Mouse (Mus musculus) midbrain, embryonic 13.5 days (tissue): Measurements from ENCODE around the gene Slc12a5. TPM values are rescaled to one million over a fixed set of nuclear protein-coding genes. Genes with fewer than 3 reads are reported as not detected.

Experiments
- ATAC-seq: fragments of 200-750 bp; cut with Nextera tagmentation; 2 replicates; pipeline ENCODE4 v1.8.0; 2017; ENCODE audit warnings: mild to moderate bottlenecking, moderate TSS enrichment, moderate library complexity
- H3K27ac ChIP-seq: fragments of 300-500 bp; sonication (generic); 2 replicates; pipeline ENCODE4 v1.5.1; 2015; ENCODE audit warnings: inconsistent platforms, mild to moderate bottlenecking, moderate library complexity
- H3K27me3 ChIP-seq: fragments of 300-500 bp; sonication (generic); 2 replicates; pipeline ENCODE4 v1.6.1; 2015; ENCODE audit warnings: mild to moderate bottlenecking, inconsistent platforms
- H3K36me3 ChIP-seq: fragments of 300-500 bp; sonication (generic); 2 replicates; pipeline ENCODE4 v1.6.1; 2015; ENCODE audit warnings: mild to moderate bottlenecking, inconsistent platforms
- H3K4me1 ChIP-seq: fragments of 300-500 bp; sonication (generic); replicated peaks from 2 replicates; pipeline ENCODE4 v1.6.1; 2015; ENCODE audit warnings: inconsistent platforms
- H3K4me2 ChIP-seq: fragments of 300-500 bp; sonication (generic); replicated peaks from 2 replicates; pipeline ENCODE4 v1.6.1; 2015; ENCODE audit warnings: moderate library complexity, mild to moderate bottlenecking, inconsistent platforms
- H3K4me3 ChIP-seq: fragments of 300-500 bp; sonication (generic); replicated peaks from 2 replicates; pipeline ENCODE4 v1.5.1; 2015; ENCODE audit warnings: mild to moderate bottlenecking, inconsistent platforms
- H3K9ac ChIP-seq: fragments of 300-500 bp; sonication (generic); replicated peaks from 2 replicates; pipeline ENCODE4 v1.6.1; 2015; ENCODE audit warnings: mild to moderate bottlenecking, inconsistent platforms
- H3K9me3 ChIP-seq: fragments of 300-500 bp; sonication (generic); 2 replicates; pipeline ENCODE4 v1.6.1; 2016; ENCODE audit warnings: mild to moderate bottlenecking, inconsistent platforms
- WGBS: fragments of 180-500 bp; shearing (Covaris S2); methylation state at CpG from one replicate; pipeline ENCODE4 v1.1.7; 2015; 5-methylcytosine and 5-hydroxymethylcytosine counted together
- polyA plus RNA-seq: library from polyadenylated mRNA; unstranded; fragments of >200 nt; fragmentation: Nextera tagmentation; extraction: Ambion mirVana; gene quantifications from 2 replicates; pipeline ENCODE4 v1.2.1, GENCODE M21; 2015

The Slc12a5 gene
- polyA plus RNA-seq, 1 experiment from 2014 or later: 19.7 TPM

DNA sequence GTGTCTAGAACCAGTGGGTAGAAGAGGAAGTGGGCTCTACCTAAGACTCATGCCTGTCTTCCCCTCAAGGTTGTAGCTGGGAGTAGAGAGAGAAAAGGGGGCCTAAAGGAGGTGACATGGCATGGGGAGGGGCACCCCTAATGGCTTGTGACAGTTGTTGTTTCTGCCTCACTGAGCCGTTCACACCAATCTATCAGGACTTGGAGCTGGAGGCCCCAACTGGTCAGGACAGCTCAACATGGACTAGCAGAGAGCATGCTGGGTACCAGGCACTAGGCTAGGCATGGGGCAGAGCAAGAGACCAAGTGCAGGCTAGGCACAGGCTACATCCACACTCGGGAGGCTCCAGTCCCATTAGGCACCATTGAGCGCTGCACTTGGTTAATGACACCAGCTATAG lies 30.5 kb downstream of the Slc12a5 start:
- Histone ChIP-seq H3K27me3 (peaks cover 2% of the 10 kb centered on the region), H3K36me3 (0 out of 2 replicates have a peak, but pooled peaks cover 23% of the 10 kb centered on the region), H3K4me3 (no peak overlapping the region), H3K4me1 (0 out of 2 replicates have a peak, but pooled peaks cover 6% of the 10 kb centered on the region), H3K27ac (no peak overlapping the region), H3K4me2 (no peak overlapping the region), H3K9ac (no peak overlapping the region), H3K9me3 (no peaks in the 10 kb centered on the region)
- ATAC-seq: no peak
- 77% methylated on average over 3 of the region's 3 CpGs for WGBS

DNA sequence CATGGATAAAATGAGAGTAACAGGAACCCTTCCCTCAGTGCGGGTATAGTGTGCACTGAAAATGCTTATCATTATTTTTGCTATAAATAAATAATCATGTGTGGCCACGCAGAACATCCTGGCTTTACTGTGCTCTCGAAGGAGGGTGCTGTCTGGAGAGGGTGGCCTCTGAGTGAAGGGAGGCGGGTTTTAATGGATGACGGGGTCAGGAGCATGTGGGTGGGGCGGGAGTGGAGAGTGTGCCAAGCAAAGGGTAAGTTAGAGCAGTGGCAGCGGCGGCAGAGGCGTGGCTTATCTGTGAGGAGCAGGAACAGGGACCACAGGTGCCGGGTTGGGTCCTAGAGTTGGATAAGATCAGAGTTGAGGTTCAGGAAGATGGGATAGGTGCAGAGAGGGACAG lies 31.2 kb downstream of the Slc12a5 start:
- no peak overlapping the region for H3K27ac ChIP-seq
- no peak overlapping the region for H3K9ac ChIP-seq
- H3K36me3 ChIP-seq: 0 out of 2 replicates have a peak, but pooled peaks cover 17% of the 10 kb centered on the region
- H3K4me2 ChIP-seq: no peak overlapping the region
- peaks cover 6% of the 10 kb centered on the region; the same call in 1 of the 2 replicates for H3K4me1 ChIP-seq
- ATAC-seq: no peak
- 54% methylated on average over 10 of the region's 10 CpGs for WGBS
- H3K27me3 ChIP-seq: peaks cover 9% of the 10 kb centered on the region
- no peaks in the 10 kb centered on the region for H3K9me3 ChIP-seq
- no peak overlapping the region for H3K4me3 ChIP-seq

DNA sequence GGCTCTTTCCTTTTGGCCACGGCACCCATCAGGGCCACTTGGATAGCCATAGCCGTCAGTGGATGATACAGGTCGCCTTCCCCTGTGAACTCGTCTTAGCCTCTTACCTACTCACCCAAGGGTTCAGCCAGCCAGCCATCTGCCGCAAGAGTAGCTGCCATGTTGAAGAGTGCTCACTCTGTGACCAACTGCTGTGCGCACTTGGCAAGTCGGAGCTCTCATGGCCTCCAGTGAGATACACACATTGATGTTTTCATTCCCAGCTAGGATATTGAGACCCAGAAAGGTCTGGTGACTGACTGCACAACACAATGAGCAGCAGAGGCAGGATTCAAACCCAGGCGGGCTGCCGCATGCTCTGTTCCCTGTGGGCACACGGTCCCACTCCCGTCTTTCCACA lies 33.6 kb downstream of the Slc12a5 start:
- no peak overlapping the region for H3K4me3 ChIP-seq
- H3K27me3 ChIP-seq: peaks cover 32% of the 10 kb centered on the region
- no peak overlapping the region for H3K9ac ChIP-seq
- WGBS: 89% methylated on average over 11 of the region's 11 CpGs
- no peak overlapping the region for H3K4me2 ChIP-seq
- H3K9me3 ChIP-seq: no peaks in the 10 kb centered on the region
- no peak for ATAC-seq
- peaks cover 27% of the 10 kb centered on the region for H3K36me3 ChIP-seq
- no peak overlapping the region for H3K27ac ChIP-seq
- H3K4me1 ChIP-seq: peaks cover 26% of the 10 kb centered on the region

DNA sequence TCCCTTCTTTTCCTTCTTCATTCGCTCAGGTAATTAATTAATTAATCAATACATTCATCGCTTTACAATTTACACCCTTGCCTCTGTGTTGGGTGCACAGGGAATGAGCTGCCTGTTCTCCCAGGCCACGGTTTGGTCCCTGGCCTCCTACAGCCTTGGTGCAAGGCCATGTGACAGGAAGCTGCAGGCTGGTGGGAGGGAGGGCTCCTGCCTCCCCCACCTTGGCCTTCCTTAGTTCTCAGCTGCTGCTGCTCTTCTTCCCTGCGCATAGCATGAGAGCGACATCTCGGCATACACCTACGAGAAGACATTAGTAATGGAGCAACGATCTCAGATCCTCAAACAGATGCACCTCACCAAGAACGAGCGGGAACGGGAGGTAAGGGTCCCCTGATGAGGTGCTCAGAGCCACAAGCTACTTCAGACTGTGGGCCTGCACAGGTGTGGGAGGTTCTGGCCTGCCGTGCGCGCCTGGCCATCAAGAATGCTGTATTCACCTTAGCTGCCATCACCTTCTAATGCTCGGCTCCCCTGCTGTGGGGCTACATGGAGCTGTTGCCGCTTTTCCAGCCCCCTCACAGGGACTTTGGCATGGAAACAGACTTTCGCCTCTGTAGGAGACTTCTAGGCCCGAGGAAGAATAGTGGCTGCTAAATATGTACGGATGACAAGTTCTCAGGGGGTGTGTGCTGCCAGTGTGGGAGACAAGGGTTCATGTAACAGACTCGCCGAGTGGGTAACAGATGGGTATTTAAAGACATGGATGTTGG lies 34.2 kb downstream of the Slc12a5 start:
- H3K27me3 ChIP-seq: peaks cover 37% of the 10 kb centered on the region
- H3K27ac ChIP-seq: no peak overlapping the region

DNA sequence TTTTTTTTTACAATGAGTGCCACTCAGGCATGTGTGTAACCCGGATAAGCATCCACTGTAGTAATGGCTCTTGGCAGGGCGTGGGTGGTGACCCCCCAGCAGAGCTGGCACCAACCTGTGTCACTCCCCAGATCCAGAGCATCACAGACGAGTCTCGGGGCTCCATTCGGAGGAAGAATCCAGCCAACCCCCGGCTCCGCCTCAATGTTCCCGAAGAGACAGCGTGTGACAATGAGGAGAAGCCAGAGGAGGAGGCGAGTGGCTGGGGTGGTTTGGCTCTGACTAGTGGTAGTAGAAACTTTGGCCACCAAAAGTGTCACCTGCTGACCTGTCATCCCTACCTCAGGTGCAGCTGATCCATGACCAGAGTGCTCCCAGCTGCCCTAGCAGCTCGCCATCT lies 35.4 kb downstream of the Slc12a5 start:
- Histone ChIP-seq H3K4me3 (no peak overlapping the region), H3K27me3 (peaks cover 37% of the 10 kb centered on the region), H3K4me1 (peaks cover 26% of the 10 kb centered on the region), H3K9me3 (no peaks in the 10 kb centered on the region), H3K9ac (no peak overlapping the region), H3K36me3 (peaks cover 42% of the 10 kb centered on the region), H3K27ac (no peak overlapping the region), H3K4me2 (no peak overlapping the region)
- ATAC-seq: no peak
- 59% methylated on average over 10 of the region's 11 CpGs for WGBS

More for the DNA sequence above, 34.2 kb downstream of the Slc12a5 start:
- H3K4me1 ChIP-seq: peaks cover 26% of the 10 kb centered on the region
- no peak overlapping the region for H3K4me3 ChIP-seq
- no peak for ATAC-seq
- WGBS: 57% methylated on average over 21 of the region's 21 CpGs
- H3K4me2 ChIP-seq: no peak overlapping the region
- H3K9ac ChIP-seq: no peak overlapping the region
- H3K36me3 ChIP-seq: peaks cover 34% of the 10 kb centered on the region
- no peaks in the 10 kb centered on the region for H3K9me3 ChIP-seq

DNA sequence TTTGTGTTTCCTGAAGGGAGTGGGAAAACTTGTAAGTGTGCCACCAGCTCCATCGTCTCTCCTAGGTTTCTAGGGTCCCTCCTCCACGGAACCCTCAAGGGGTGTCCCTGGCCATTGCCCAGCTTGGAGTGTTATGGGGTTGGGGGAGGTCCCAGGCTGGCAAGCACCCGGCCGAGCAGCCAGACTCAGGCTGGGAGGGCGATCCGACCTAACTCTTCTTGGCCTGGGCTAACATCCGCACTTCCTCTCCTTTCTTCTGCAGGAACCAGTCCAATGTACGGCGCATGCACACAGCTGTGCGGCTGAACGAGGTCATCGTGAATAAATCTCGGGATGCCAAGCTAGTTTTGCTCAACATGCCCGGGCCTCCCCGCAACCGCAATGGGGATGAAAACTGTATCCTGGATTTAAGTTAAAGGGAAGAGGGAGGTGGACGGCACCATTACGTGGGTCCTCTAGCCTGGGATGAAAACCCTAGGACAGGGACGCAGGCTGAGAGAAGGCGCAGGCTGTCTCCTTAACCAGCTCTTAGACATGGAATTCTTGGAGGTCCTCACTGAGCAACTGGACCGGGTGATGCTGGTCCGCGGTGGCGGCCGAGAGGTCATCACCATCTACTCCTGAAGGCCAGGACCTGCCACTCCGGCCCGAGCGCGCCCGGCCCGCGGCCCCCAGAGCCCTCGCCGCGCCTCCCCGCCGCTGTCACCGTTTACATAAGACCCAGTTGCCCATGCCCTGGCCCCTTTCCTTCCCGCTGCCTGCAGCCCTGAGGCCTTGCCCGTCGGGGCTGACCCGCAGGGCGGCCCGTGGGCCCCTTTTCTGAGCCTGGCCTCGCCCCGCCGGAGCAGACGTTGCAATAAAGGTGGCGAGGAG lies 36.5 kb downstream of the Slc12a5 start:
- H3K4me3 ChIP-seq: peak overlapping the region; percentile 29
- no peaks in the 10 kb centered on the region for H3K9me3 ChIP-seq
- 12% methylated on average over 49 of the region's 49 CpGs for WGBS
- peak overlapping the region; percentile 50 for H3K4me2 ChIP-seq
- H3K9ac ChIP-seq: peak overlapping the region; percentile 59
- peaks cover 53% of the 10 kb centered on the region for H3K36me3 ChIP-seq
- no peak overlapping the region for H3K27ac ChIP-seq
- peaks cover 37% of the 10 kb centered on the region for H3K27me3 ChIP-seq
- H3K4me1 ChIP-seq: peaks cover 24% of the 10 kb centered on the region
- no peak for ATAC-seq

DNA sequence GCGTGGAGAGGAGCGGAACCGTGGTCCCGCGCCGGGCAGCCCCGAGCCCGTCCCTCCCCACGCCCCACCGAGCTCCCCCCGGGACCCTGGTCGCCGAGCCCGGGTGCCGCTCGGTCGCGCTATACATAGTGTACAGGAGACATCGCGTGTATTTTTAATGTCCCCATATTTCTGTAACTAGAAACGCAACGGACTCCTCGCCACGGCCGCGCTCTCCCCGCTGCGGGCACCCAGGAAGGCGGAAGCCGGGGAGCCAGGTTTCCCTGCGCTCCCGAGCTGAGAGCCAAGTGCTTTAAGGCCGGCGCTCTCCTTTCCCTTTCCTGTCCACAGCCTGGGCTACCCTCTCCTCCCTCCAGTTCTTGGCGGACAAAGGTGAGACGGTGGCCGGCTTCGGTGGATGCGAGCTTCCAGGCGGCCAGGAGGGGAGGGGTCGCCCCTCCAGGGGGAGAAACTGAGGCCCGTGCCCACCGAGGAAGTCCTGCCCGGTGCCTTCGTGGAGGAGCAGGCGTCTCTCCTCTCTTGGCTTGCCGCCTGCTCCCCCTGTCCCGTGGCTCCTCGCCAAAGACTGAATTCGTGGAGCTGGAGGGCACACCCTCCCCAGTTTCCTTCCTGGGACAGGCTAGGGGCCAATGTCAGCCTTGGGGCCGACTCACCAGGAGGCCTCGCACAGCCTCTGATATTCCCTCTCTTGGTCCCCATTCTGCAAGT lies 37.3 kb downstream of the Slc12a5 start:
- Histone ChIP-seq H3K4me3 (peak overlapping the region; percentile 29), H3K27ac (no peak overlapping the region), H3K27me3 (peaks cover 37% of the 10 kb centered on the region), H3K4me1 (peaks cover 24% of the 10 kb centered on the region), H3K36me3 (peaks cover 61% of the 10 kb centered on the region), H3K9ac (peak overlapping the region; percentile 59), H3K4me2 (peak overlapping the region; percentile 50), H3K9me3 (no peaks in the 10 kb centered on the region)
- WGBS: 2% methylated on average over 50 of the region's 52 CpGs
- ATAC-seq: no peak

DNA sequence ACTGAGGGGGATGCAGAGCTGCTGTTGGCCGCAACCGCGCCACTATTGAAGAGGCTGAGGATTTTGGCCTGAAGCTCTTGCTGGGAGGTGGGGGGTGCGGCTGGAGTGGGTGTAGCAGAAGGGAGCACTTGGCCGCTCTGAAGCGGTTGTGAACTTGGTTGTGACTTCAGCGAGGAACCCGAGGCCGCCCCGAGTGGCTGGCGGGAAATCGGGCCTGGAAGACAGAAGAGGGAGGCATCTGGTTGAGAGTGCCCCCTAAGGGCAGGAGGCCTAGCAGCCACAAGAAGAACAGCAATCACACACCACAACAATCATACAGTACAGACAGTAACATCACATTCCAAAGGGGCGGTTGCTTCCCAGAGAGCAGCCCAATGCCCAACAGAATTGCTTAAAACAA lies 41.4 kb downstream of the Slc12a5 start:
- peaks cover 26% of the 10 kb centered on the region for H3K27me3 ChIP-seq
- H3K4me3 ChIP-seq: no peak overlapping the region
- H3K9me3 ChIP-seq: no peaks in the 10 kb centered on the region
- H3K9ac ChIP-seq: no peak overlapping the region
- no peak overlapping the region for H3K4me2 ChIP-seq
- no peak for ATAC-seq
- H3K27ac ChIP-seq: no peak overlapping the region
- H3K4me1 ChIP-seq: peaks cover 20% of the 10 kb centered on the region
- peaks cover 93% of the 10 kb centered on the region for H3K36me3 ChIP-seq
- WGBS: 93% methylated on average over 13 of the region's 13 CpGs

DNA sequence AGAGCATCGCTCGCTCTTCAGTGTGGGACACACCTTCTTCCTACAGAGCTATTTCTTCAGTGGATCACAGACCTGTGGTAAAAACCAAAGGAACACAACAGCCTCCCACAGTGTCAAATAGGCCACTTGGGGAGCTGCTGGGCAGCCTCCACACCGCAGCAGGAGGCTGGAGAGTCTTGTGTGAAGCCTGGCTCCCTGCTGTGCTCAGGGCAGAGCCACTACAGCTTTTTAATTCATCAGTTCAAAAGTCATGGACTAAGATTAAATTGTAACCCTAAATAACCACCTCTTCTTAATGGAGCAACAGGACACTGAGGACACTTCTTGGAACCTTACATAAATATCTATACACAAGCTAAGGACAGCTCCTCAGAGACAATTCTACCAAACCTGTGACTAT lies 42.5 kb downstream of the Slc12a5 start:
- WGBS: 73% methylated on average over 3 of the region's 3 CpGs

DNA sequence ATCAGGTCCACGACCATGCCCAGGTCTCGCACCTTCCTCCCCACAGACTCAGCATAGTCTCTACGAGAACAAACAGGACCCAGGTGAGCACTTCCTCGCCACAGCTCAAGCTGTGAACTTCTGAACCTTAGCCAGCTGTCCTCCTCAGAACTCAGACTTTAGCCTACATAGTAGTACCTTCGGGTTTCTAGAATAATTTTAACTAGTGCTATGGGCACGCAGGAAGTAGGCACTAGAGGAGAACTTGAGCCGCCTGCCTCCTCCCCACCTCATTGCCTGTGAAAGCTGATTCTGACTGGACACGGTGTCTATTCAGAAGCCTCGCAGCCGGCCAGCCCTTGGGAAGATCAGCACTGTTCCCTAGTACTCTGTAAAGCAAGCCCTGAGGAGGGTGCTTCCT lies 43.6 kb downstream of the Slc12a5 start:
- WGBS: 91% methylated on average over 10 of the region's 10 CpGs
- Histone ChIP-seq H3K9me3 (no peaks in the 10 kb centered on the region), H3K9ac (no peak overlapping the region), H3K4me2 (no peak overlapping the region), H3K36me3 (peaks cover 100% of the 10 kb centered on the region), H3K4me1 (no peaks in the 10 kb centered on the region), H3K27ac (no peak overlapping the region), H3K27me3 (peaks cover 4% of the 10 kb centered on the region; the same call in 1 of the 2 replicates), H3K4me3 (no peak overlapping the region)
- no peak for ATAC-seq

More for the DNA sequence above, 42.5 kb downstream of the Slc12a5 start:
- Histone ChIP-seq H3K9me3 (no peaks in the 10 kb centered on the region), H3K4me2 (no peak overlapping the region), H3K36me3 (peaks cover 99% of the 10 kb centered on the region), H3K4me1 (peaks cover 9% of the 10 kb centered on the region), H3K27me3 (peaks cover 15% of the 10 kb centered on the region), H3K9ac (no peak overlapping the region), H3K27ac (no peak overlapping the region), H3K4me3 (no peak overlapping the region)
- no peak for ATAC-seq

DNA sequence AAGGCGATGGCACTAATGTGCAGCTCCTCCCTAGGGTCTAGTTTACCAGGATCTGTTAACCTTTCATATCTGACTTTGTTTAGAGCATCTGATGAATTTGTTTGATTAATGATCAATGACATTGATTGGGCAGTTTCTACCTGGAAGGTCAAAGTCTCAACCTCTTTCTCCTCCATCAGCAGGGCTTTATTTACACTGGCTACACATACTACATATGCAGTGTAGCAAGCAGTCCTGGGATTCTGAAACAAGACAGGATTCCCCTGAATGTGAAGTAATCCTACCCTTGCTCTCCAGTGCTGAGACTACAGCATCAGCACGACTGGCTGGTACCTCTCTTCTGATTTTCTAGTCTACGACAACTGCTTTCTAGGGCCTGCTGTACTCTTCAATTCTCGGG lies 46.2 kb downstream of the Slc12a5 start:
- Histone ChIP-seq H3K4me1 (no peaks in the 10 kb centered on the region), H3K9me3 (no peaks in the 10 kb centered on the region), H3K4me2 (no peak overlapping the region), H3K36me3 (peaks cover 100% of the 10 kb centered on the region), H3K27me3 (no peaks in the 10 kb centered on the region), H3K27ac (no peak overlapping the region), H3K9ac (no peak overlapping the region), H3K4me3 (no peak overlapping the region)
- no peak for ATAC-seq
- WGBS: 95% methylated on average over 4 of the region's 4 CpGs

DNA sequence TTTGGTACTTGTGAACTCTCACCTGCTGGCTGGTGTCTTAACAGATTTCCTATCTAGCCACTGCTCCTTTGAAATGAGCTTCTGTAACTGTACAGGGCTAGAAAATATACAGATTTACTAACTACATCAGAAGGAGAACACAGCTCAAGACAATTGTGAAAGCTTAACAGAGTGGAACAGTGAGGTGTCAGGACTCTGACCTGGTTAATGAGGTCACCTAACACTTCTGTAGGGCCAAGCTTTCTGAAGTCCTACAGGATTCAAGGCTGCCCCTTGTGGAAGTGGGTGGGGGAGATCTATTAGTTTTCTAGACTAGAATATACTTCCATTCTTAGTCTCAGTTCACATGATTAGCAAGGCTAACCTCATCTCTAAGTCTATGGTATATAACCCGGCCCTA lies 47.4 kb downstream of the Slc12a5 start:
- no peak for ATAC-seq
- H3K9me3 ChIP-seq: no peaks in the 10 kb centered on the region
- WGBS: 97% methylated on average over 1 of the region's 1 CpGs

More for the DNA sequence above, 47.4 kb downstream of the Slc12a5 start:
- H3K4me2 ChIP-seq: no peak overlapping the region
- H3K4me3 ChIP-seq: no peak overlapping the region
- no peaks in the 10 kb centered on the region for H3K4me1 ChIP-seq
- no peak overlapping the region for H3K27ac ChIP-seq
- H3K36me3 ChIP-seq: peaks cover 100% of the 10 kb centered on the region
- no peak overlapping the region for H3K9ac ChIP-seq
- H3K27me3 ChIP-seq: no peaks in the 10 kb centered on the region
